Mouse (Mus musculus) brain, embryonic 14.5 days (tissue): ENCODE data around the gene Tnik.

ENCODE experiments used
- CTCF ChIP-seq: fragments of 200-500 bp; IDR thresholded peaks from 2 replicates; pipeline ENCODE4 v1.5.1; 2012; ENCODE audit warnings: inconsistent platforms, mild to moderate bottlenecking, moderate library complexity, borderline replicate concordance; ENCODE audit not compliant: insufficient read depth, insufficient read length; ENCODE audit errors: extremely low read depth
- POLR2A ChIP-seq: fragments of 200-500 bp; IDR thresholded peaks from 2 replicates; pipeline ENCODE4 v1.6.1; 2012; ENCODE audit warnings: mild to moderate bottlenecking, inconsistent platforms, borderline replicate concordance; ENCODE audit not compliant: poor library complexity, insufficient read depth, insufficient read length, severe bottlenecking; ENCODE audit errors: extremely low read depth

GRCm38 (mm10) chr3:28306852-28307251 is 43.8 kb downstream of the Tnik start:
- TF ChIP-seq CTCF (no peak), POLR2A (no peak)
